Mouse (Mus musculus): ENCODE measurements around the gene BC024978. TPM values are rescaled to one million over a fixed set of nuclear protein-coding genes. Genes with fewer than 3 reads are reported as not detected.

The BC024978 gene
- polyA plus RNA-seq, 1 experiment from 2014 or later, result 4.1 TPM

GRCm38 (mm10) chr7:27178324-27179216, 17.0 kb upstream of the BC024978 start, which contains the start of gene Rab4b:
Rab4b (minus strand) TSS chr7:27178896.
- WGBS, result under 1% methylated on average over 53 of the region's 53 CpGs
- peak within 1 kb of the TSS; percentile 70 for H3K4me3 ChIP-seq
- H3K9me3 ChIP-seq, result no peaks in the 10 kb centered on the region
- H3K9ac ChIP-seq, result peak within 1 kb of the TSS; percentile 70
- peak within 1 kb of the TSS; percentile 61 for H3K4me2 ChIP-seq
- H3K27me3 ChIP-seq, result no peaks in the 10 kb centered on the region
- ATAC-seq (ENCODE audit: insufficient number of reproducible peaks, insufficient read depth, low FRiP score, low TSS enrichment, low read depth), result peak; percentile 99
- peaks cover 7% of the 10 kb centered on the region; the same call in 1 of the 2 replicates for H3K4me1 ChIP-seq
- H3K27ac ChIP-seq, result peak within 1 kb of the TSS; percentile 93
- peaks cover 25% of the 10 kb centered on the region for H3K36me3 ChIP-seq

GRCm38 (mm10) chr7:27179217-27179918, 16.2 kb upstream of the BC024978 start:
- peak overlapping the region; percentile 70 for H3K4me3 ChIP-seq
- peak overlapping the region; percentile 55 for H3K9ac ChIP-seq
- H3K4me1 ChIP-seq, result peaks cover 7% of the 10 kb centered on the region; the same call in 1 of the 2 replicates
- peak overlapping the region; percentile 93 for H3K27ac ChIP-seq
- peaks cover 22% of the 10 kb centered on the region for H3K36me3 ChIP-seq
- ATAC-seq (ENCODE audit: insufficient number of reproducible peaks, insufficient read depth, low FRiP score, low TSS enrichment, low read depth), result no peak
- no peaks in the 10 kb centered on the region for H3K9me3 ChIP-seq
- H3K4me2 ChIP-seq, result peak overlapping the region; percentile 61
- WGBS, result 49% methylated on average over 16 of the region's 16 CpGs
- H3K27me3 ChIP-seq, result no peaks in the 10 kb centered on the region

GRCm38 (mm10) chr7:27180036-27180435, 15.5 kb upstream of the BC024978 start:
- no peak for ATAC-seq (ENCODE audit: insufficient number of reproducible peaks, insufficient read depth, low FRiP score, low TSS enrichment, low read depth)
- 0 out of 2 replicates have a peak overlapping the region, but pooled peaks have one; percentile 32 for H3K9ac ChIP-seq
- no peaks in the 10 kb centered on the region for H3K27me3 ChIP-seq
- no peaks in the 10 kb centered on the region for H3K9me3 ChIP-seq
- H3K4me3 ChIP-seq, result peak overlapping the region; percentile 70
- 0 out of 2 replicates have a peak overlapping the region, but pooled peaks have one; percentile 93 for H3K27ac ChIP-seq
- H3K4me1 ChIP-seq, result peaks cover 7% of the 10 kb centered on the region; the same call in 1 of the 2 replicates
- peak overlapping the region; percentile 61 for H3K4me2 ChIP-seq
- H3K36me3 ChIP-seq, result peaks cover 22% of the 10 kb centered on the region
- 79% methylated on average over 5 of the region's 5 CpGs for WGBS

GRCm38 (mm10) chr7:27180837-27181695, 14.5 kb upstream of the BC024978 start, which contains the start of the genes Gm21983 and Mia:
Gm21983 (minus strand) TSS chr7:27181086.
Mia (minus strand) TSS chr7:27181157.
- peak within 1 kb of the TSS; percentile 60 for H3K9ac ChIP-seq
- peak within 1 kb of the TSS; percentile 70 for H3K4me3 ChIP-seq

GRCm38 (mm10) chr7:27182498-27182897, 13.1 kb upstream of the BC024978 start:
- Histone ChIP-seq H3K9me3 (no peaks in the 10 kb centered on the region), H3K27ac (no peak overlapping the region), H3K36me3 (peaks cover 44% of the 10 kb centered on the region), H3K9ac (no peak overlapping the region), H3K4me1 (peaks cover 7% of the 10 kb centered on the region; the same call in 1 of the 2 replicates), H3K4me3 (no peak overlapping the region), H3K27me3 (no peaks in the 10 kb centered on the region), H3K4me2 (no peak overlapping the region)
- no peak for ATAC-seq (ENCODE audit: insufficient number of reproducible peaks, insufficient read depth, low FRiP score, low TSS enrichment, low read depth)
- 75% methylated on average over 1 of the region's 1 CpGs for WGBS

More at GRCm38 (mm10) chr7:27180837-27181695, 14.5 kb upstream of the BC024978 start, which contains the start of the genes Gm21983 and Mia:
- Histone ChIP-seq H3K4me1 (peaks cover 7% of the 10 kb centered on the region; the same call in 1 of the 2 replicates), H3K27me3 (no peaks in the 10 kb centered on the region), H3K4me2 (peak within 1 kb of the TSS; percentile 61), H3K27ac (peak within 1 kb of the TSS; percentile 86), H3K9me3 (no peaks in the 10 kb centered on the region), H3K36me3 (peaks cover 29% of the 10 kb centered on the region)
- 61% methylated on average over 14 of the region's 14 CpGs for WGBS
- ATAC-seq (ENCODE audit: insufficient number of reproducible peaks, insufficient read depth, low FRiP score, low TSS enrichment, low read depth), result no peak

- Histone ChIP-seq H3K4me3 (no peak overlapping the region), H3K9me3 (no peaks in the 10 kb centered on the region), H3K4me1 (no peaks in the 10 kb centered on the region; the same call in 1 of the 2 replicates), H3K9ac (no peak overlapping the region), H3K27ac (no peak overlapping the region), H3K4me2 (no peak overlapping the region), H3K36me3 (peaks cover 68% of the 10 kb centered on the region), H3K27me3 (no peaks in the 10 kb centered on the region)
- ATAC-seq (ENCODE audit: insufficient number of reproducible peaks, insufficient read depth, low FRiP score, low TSS enrichment, low read depth), result no peak
- 70% methylated on average over 3 of the region's 3 CpGs for WGBS
These were observed 10.6 kb upstream of the BC024978 start for GRCm38 (mm10) chr7:27184964-27185363.

GRCm38 (mm10) chr7:27185986-27186385, 9.6 kb upstream of the BC024978 start:
- H3K27ac ChIP-seq, result no peak overlapping the region
- no peak overlapping the region for H3K4me2 ChIP-seq
- no peaks in the 10 kb centered on the region for H3K9me3 ChIP-seq
- no peaks in the 10 kb centered on the region for H3K4me1 ChIP-seq
- no peaks in the 10 kb centered on the region for H3K27me3 ChIP-seq
- no peak overlapping the region for H3K4me3 ChIP-seq
- 94% methylated on average over 5 of the region's 5 CpGs for WGBS
- H3K9ac ChIP-seq, result no peak overlapping the region
- H3K36me3 ChIP-seq, result peaks cover 78% of the 10 kb centered on the region
- no peak for ATAC-seq (ENCODE audit: insufficient number of reproducible peaks, insufficient read depth, low FRiP score, low TSS enrichment, low read depth)

GRCm38 (mm10) chr7:27189271-27189931, 6.2 kb upstream of the BC024978 start:
- no peak overlapping the region for H3K27ac ChIP-seq
- peaks cover 10% of the 10 kb centered on the region for H3K4me1 ChIP-seq
- no peaks in the 10 kb centered on the region for H3K27me3 ChIP-seq
- H3K4me2 ChIP-seq, result no peak overlapping the region
- no peak for ATAC-seq (ENCODE audit: insufficient number of reproducible peaks, insufficient read depth, low FRiP score, low TSS enrichment, low read depth)
- no peak overlapping the region for H3K9ac ChIP-seq
- WGBS, result 95% methylated on average over 10 of the region's 10 CpGs
- H3K9me3 ChIP-seq, result no peaks in the 10 kb centered on the region
- peaks cover 97% of the 10 kb centered on the region for H3K36me3 ChIP-seq
- no peak overlapping the region for H3K4me3 ChIP-seq

- no peak overlapping the region for H3K4me2 ChIP-seq
- 89% methylated on average over 5 of the region's 5 CpGs for WGBS
- no peak for ATAC-seq (ENCODE audit: insufficient number of reproducible peaks, insufficient read depth, low FRiP score, low TSS enrichment, low read depth)
- H3K9ac ChIP-seq, result no peak overlapping the region
- no peaks in the 10 kb centered on the region for H3K9me3 ChIP-seq
- H3K36me3 ChIP-seq, result peaks cover 69% of the 10 kb centered on the region
- H3K4me1 ChIP-seq, result peaks cover 17% of the 10 kb centered on the region
- H3K27ac ChIP-seq, result no peak overlapping the region
- H3K4me3 ChIP-seq, result no peak overlapping the region
- no peaks in the 10 kb centered on the region for H3K27me3 ChIP-seq
These were observed 3.1 kb upstream of the BC024978 start for GRCm38 (mm10) chr7:27192434-27192833.

- Histone ChIP-seq H3K36me3 (peaks cover 68% of the 10 kb centered on the region), H3K9ac (peak overlapping the region; percentile 2; the same call in 1 of the 2 replicates), H3K27ac (no peak overlapping the region), H3K9me3 (no peaks in the 10 kb centered on the region), H3K4me1 (peaks cover 17% of the 10 kb centered on the region), H3K27me3 (no peaks in the 10 kb centered on the region), H3K4me3 (no peak overlapping the region), H3K4me2 (peak overlapping the region; percentile 95; the same call in 1 of the 2 replicates)
- WGBS, result 83% methylated on average over 4 of the region's 4 CpGs
- no peak for ATAC-seq (ENCODE audit: insufficient number of reproducible peaks, insufficient read depth, low FRiP score, low TSS enrichment, low read depth)
These were observed 1.9 kb upstream of the BC024978 start for GRCm38 (mm10) chr7:27193731-27194130.

Data from embryonic facial prominence, embryonic 13.5 days (tissue).